In genomic region chr11:109472171-109472691, GRCm38 (mm10) we compare ENCODE assay signal across 8 mouse cellular contexts. TPM values are rescaled to one million over a fixed set of nuclear protein-coding genes. Genes with fewer than 3 reads are reported as not detected.
DNase-seq lines count a peak whose midpoint lies in the region; ATAC-seq and TF ChIP-seq lines count a peak whose summit lies in the region.

No protein-coding gene starts in this region.

- no peak for TF ChIP-seq POLR2A in lung, adult 2 months (IDR thresholded peaks at IDR 0.05; ENCODE audit: borderline replicate concordance, extremely low read depth, low read depth, low read length)
- no peak for TF ChIP-seq POLR2A in heart, adult 2 months (IDR thresholded peaks at IDR 0.05; ENCODE audit: insufficient read depth, low read depth, low read length)

- no peak for ATAC-seq in kidney, postnatal 0 days (replicated peaks; ENCODE audit: low FRiP score, low read depth)
- peak; percentile 9 for ATAC-seq in megakaryocyte progenitor cell, adult 5-6 weeks (replicated peaks; ENCODE audit: poor library complexity)

- no peak for DNase-seq in lung, adult 2 months
- no peak for DNase-seq in lung, postnatal 25 days (ENCODE audit: low spot score)
- peak; percentile 44 to 51 for DNase-seq in cerebellum, postnatal 36 days
- peak; percentile 49 to 60 for DNase-seq in heart, adult 2 months
- peak; percentile 67 for DNase-seq in kidney, postnatal 0 days (ENCODE audit: low spot score)
- DNase-seq in right cerebral cortex, postnatal 25 days: peak; percentile 30
- no peak for DNase-seq in frontal cortex, adult 2 months (ENCODE audit: extremely low spot score in 1 of 2, low spot score in 1 of 2)

- no peaks in the 10 kb centered on the region for H3K79me2 ChIP-seq in heart, adult 2 months (replicated peaks; ENCODE audit: control insufficient read depth, insufficient read depth, low read length)

- peak overlapping the region; percentile 67 for H3K27ac ChIP-seq in heart, adult 2 months
- H3K27ac ChIP-seq in kidney, postnatal 0 days: peak overlapping the region; percentile 84; the same call in 1 of the 2 replicates

- H3K4me2 ChIP-seq in kidney, postnatal 0 days (ENCODE audit: low read length): peak overlapping the region; percentile 98

- H3K4me1 ChIP-seq in lung, adult 2 months (ENCODE audit: control insufficient read depth, insufficient read depth, low read length): peaks cover 5% of the 10 kb centered on the region
- no peaks in the 10 kb centered on the region for H3K4me1 ChIP-seq in heart, adult 2 months (ENCODE audit: control insufficient read depth, insufficient read depth, low read length)
- no peaks in the 10 kb centered on the region; the same call in 1 of the 2 replicates for H3K4me1 ChIP-seq in kidney, postnatal 0 days (replicated peaks; ENCODE audit: insufficient read depth, low read length)

- H3K36me3 ChIP-seq in heart, adult 2 months (ENCODE audit: control insufficient read depth, insufficient read depth, low read length): no peaks in the 10 kb centered on the region
- H3K36me3 ChIP-seq in kidney, postnatal 0 days (ENCODE audit: insufficient read depth, low read length): no peaks in the 10 kb centered on the region

- H3K27me3 ChIP-seq in heart, adult 2 months (ENCODE audit: control insufficient read depth, insufficient read depth, low read length): no peaks in the 10 kb centered on the region
- no peaks in the 10 kb centered on the region for H3K27me3 ChIP-seq in kidney, postnatal 0 days (ENCODE audit: insufficient read depth, low read length)

- peak overlapping the region; percentile 69 for H3K4me3 ChIP-seq in lung, adult 2 months (replicated peaks; ENCODE audit: extremely low read depth, low read depth, low read length)
- peak overlapping the region; percentile 94 for H3K4me3 ChIP-seq in heart, adult 2 months
- H3K4me3 ChIP-seq in kidney, postnatal 0 days (replicated peaks; ENCODE audit: low read depth, low read length): peak overlapping the region; percentile 81

- WGBS in lung, adult 2 months: 2% methylated on average over 33 of the region's 33 CpGs
- under 1% methylated on average over 33 of the region's 33 CpGs for WGBS in heart, adult 2 months
- WGBS in kidney, postnatal 0 days: under 1% methylated on average over 32 of the region's 33 CpGs

- TF ChIP-seq EP300 in heart, adult 2 months (IDR thresholded peaks at IDR 0.05; ENCODE audit: insufficient read depth, low read depth, low read length): no peak

- intact Hi-C loops in heart, adult 2 months (cut with DNase I): no loop called here

- TF ChIP-seq CTCF in lung, adult 2 months (IDR thresholded peaks at IDR 0.05; ENCODE audit: insufficient read depth, low read length): no peak
- TF ChIP-seq CTCF in heart, adult 2 months (IDR thresholded peaks at IDR 0.05): peak; percentile 11
- TF ChIP-seq CTCF in kidney, postnatal 0 days (IDR thresholded peaks at IDR 0.05; ENCODE audit: low read depth): no peak

- peak overlapping the region; percentile 39 for H3K9ac ChIP-seq in heart, adult 2 months (ENCODE audit: low read depth, low read length)
- peak overlapping the region; percentile 85 for H3K9ac ChIP-seq in kidney, postnatal 0 days (ENCODE audit: low read depth, low read length)

- no peaks in the 10 kb centered on the region for H3K9me3 ChIP-seq in kidney, postnatal 0 days (replicated peaks; ENCODE audit: low read length)

RNA-seq across cellular contexts. Expression of gene Arsg, which starts 0.9 kb away (rescaled TPM):
- 3.8 and 4.4 TPM in 2 replicates for polyA plus RNA-seq in lung, adult 2 months (2012; rRNA removed)
- total RNA-seq in heart, adult 2 months (2021): 1 to 10 TPM; 1.2 to 1.3 TPM
- polyA plus RNA-seq in heart, adult 2 months (2012; rRNA removed): 1.5 and 1.8 TPM in 2 replicates
- 9.1 and 9.9 TPM in 2 replicates for polyA plus RNA-seq in kidney, postnatal 0 days (2015; fragmentation: Nextera tagmentation; extraction: Ambion mirVana)
- total RNA-seq in megakaryocyte progenitor cell, adult 5-6 weeks (2015): 2.0 and 2.9 TPM in 2 replicates
- 1.5 and 1.9 TPM in 2 replicates for total RNA-seq in megakaryocyte progenitor cell, adult 5-6 weeks (2017)
- polyA plus RNA-seq in frontal cortex, adult 2 months (2012; rRNA removed): 13.5 and 17.2 TPM in 2 replicates

RNA-seq across cellular contexts. Expression of gene Slc16a6, which starts 1.2 kb away (rescaled TPM):
- 0.89 and 1.6 TPM in 2 replicates for polyA plus RNA-seq in lung, adult 2 months (2012; rRNA removed)
- total RNA-seq in heart, adult 2 months (2021): 1 to 10 TPM; 4.9 to 8.2 TPM
- polyA plus RNA-seq in heart, adult 2 months (2012; rRNA removed): 1.8 and 2.1 TPM in 2 replicates
- 5.3 and 7.8 TPM in 2 replicates for polyA plus RNA-seq in kidney, postnatal 0 days (2015; fragmentation: Nextera tagmentation; extraction: Ambion mirVana)
- total RNA-seq in megakaryocyte progenitor cell, adult 5-6 weeks (2015): 40.0 and 41.6 TPM in 2 replicates
- 12.6 and 21.3 TPM in 2 replicates for total RNA-seq in megakaryocyte progenitor cell, adult 5-6 weeks (2017)
- polyA plus RNA-seq in frontal cortex, adult 2 months (2012; rRNA removed): 7.4 and 9.0 TPM in 2 replicates

RNA-seq across cellular contexts. Expression of gene Amz2, which starts 46.5 kb away (rescaled TPM):
- polyA plus RNA-seq in lung, adult 2 months (2012; rRNA removed): 22.2 and 40.9 TPM in 2 replicates
- 10 to 100 TPM; 50.2 to 57.5 TPM for total RNA-seq in heart, adult 2 months (2021)
- polyA plus RNA-seq in heart, adult 2 months (2012; rRNA removed): 52.4 and 99.9 TPM in 2 replicates
- 30.4 and 32.8 TPM in 2 replicates for polyA plus RNA-seq in kidney, postnatal 0 days (2015; fragmentation: Nextera tagmentation; extraction: Ambion mirVana)
- total RNA-seq in megakaryocyte progenitor cell, adult 5-6 weeks (2015): 34.0 and 37.6 TPM in 2 replicates
- 51.8 and 65.5 TPM in 2 replicates for total RNA-seq in megakaryocyte progenitor cell, adult 5-6 weeks (2017)
- 62.0 and 65.4 TPM in 2 replicates for polyA plus RNA-seq in frontal cortex, adult 2 months (2012; rRNA removed)

RNA-seq across cellular contexts. Expression of gene 9930022D16Rik, which starts 58.5 kb away (rescaled TPM):
- polyA plus RNA-seq in lung, adult 2 months (2012; rRNA removed): not detected in 2 replicates
- total RNA-seq in heart, adult 2 months (2021): not detected
- not detected in 2 replicates for polyA plus RNA-seq in heart, adult 2 months (2012; rRNA removed)
- 0.04 TPM in 1 of 2 replicates, not detected in the other for polyA plus RNA-seq in kidney, postnatal 0 days (2015; fragmentation: Nextera tagmentation; extraction: Ambion mirVana)
- total RNA-seq in megakaryocyte progenitor cell, adult 5-6 weeks (2015): not detected in 2 replicates
- total RNA-seq in megakaryocyte progenitor cell, adult 5-6 weeks (2017): not detected in 2 replicates
- 0.06 TPM in 1 of 2 replicates, not detected in the other for polyA plus RNA-seq in frontal cortex, adult 2 months (2012; rRNA removed)

Comparison
In these comparisons a context has a peak if more than half of its experiments do, and no peak if none do; other contexts are left out.
1. DNase-seq: peak in cerebellum, postnatal 36 days (2 of 2), heart, adult 2 months (2 of 2), kidney, postnatal 0 days (single experiment) and right cerebral cortex, postnatal 25 days (single experiment); none in lung, adult 2 months (single experiment), lung, postnatal 25 days (single experiment) and frontal cortex, adult 2 months (0 of 2).
2. Peak in every context shown above with its lines, with median percentiles within 50 percentile points of each other: H3K4me3 ChIP-seq.